Mouse (Mus musculus): ENCODE measurements around the gene Ldlrad3. TPM values are rescaled to one million over a fixed set of nuclear protein-coding genes. Genes with fewer than 3 reads are reported as not detected.

Gene Ldlrad3
- polyA plus RNA-seq (2016; fragmentation: Nextera tagmentation; extraction: Ambion mirVana) = 60.3 and 64.1 TPM in 2 replicates

DNA sequence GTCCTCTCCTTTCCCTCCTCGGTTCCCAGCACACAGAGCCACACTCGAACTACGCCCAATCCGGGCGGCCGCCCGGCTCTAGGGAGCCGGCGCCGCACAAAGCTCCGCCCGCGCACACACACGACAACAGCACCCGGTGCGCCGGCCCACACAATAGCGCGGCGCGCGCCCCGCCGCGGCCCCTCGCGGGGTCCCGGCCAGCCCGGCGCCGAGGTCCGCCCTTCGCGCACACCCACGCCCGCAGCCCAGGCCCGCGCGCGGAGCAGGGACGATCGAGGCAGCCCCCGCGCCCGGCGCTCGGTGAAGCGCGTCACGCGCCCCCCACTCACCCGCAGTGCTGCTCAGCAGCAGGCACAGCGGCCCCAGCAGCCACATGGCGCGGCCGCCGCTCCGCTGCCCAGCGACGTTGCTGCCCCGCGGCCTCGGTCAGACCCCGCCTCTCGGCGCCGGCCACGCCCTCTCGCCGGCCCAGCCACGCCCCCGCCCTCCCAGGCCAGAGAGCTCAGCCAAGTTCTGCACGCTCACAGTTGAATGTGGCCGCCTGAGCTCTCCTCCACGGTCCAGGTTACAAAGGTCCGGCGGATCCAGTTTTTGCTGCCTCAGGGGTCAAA is at the start of gene Ldlrad3:
TSS of gene Ldlrad3 (minus strand) at position 435 of the 611 bp plus-strand sequence.
- Histone ChIP-seq H3K27ac (peak within 1 kb of the TSS; percentile 97), H3K27me3 (ENCODE audit: low read depth, poor library complexity, severe bottlenecking) (no peaks in the 10 kb centered on the region), H3K4me3 (peak within 1 kb of the TSS; percentile 78), H3K9me3 (replicated peaks) (no peaks in the 10 kb centered on the region), H3K36me3 (no peaks in the 10 kb centered on the region), H3K4me1 (peaks cover 41% of the 10 kb centered on the region)
- WGBS = under 1% methylated on average over 76 of the region's 77 CpGs
- DNase-seq (ENCODE audit: low spot score) = peak; percentile 98

DNA sequence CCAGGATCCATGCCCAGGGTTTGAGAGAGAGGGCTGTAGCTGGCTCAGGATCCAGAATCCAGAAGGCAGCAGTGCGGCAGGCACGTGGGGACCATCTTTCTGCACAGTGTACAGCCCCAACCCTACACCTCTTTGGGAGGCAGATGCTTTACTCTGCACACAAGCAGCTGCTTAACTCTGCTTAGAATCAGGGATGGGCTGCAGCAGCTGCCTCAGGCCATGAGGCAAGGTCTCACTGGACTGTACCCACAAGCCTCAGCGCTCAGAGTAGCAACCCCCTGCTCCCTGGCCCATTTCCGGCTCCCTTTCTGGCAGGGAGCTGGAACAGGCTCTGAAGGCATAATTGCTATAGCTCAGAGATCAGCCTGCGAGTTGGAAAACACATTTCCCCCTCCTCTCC is 45.3 kb upstream of the Ldlrad3 start:
- peak; percentile 54 for DNase-seq (ENCODE audit: low spot score)
- Histone ChIP-seq H3K27me3 (ENCODE audit: low read depth, poor library complexity, severe bottlenecking) (no peaks in the 10 kb centered on the region), H3K36me3 (no peaks in the 10 kb centered on the region), H3K27ac (peak overlapping the region; percentile 82), H3K9me3 (replicated peaks) (no peaks in the 10 kb centered on the region), H3K4me3 (no peak overlapping the region; the same call in 1 of the 2 replicates), H3K4me1 (peaks cover 38% of the 10 kb centered on the region)
- WGBS = 61% methylated on average over 5 of the region's 5 CpGs

DNA sequence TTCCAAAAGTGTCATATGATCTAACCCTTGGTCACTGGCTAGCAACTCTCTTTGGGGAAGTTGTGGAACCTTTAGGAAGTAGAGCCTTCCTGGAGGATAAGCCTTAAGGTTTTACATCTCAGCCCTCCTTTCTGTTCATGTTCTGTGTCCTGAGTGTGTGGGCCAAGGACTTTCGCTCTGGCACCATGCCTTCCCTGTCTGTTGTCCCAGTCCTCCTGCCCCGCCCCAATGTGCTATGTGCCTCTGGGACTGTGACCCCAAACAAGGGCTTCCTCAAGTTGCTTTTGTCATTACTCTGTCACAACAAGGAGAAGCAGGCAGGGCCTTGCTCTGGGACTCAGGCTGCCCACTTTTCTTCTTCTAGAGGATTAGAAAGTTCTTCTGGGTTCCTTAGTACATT is 42.9 kb upstream of the Ldlrad3 start:
- WGBS = 87% methylated on average over 2 of the region's 2 CpGs
- no peaks in the 10 kb centered on the region for H3K36me3 ChIP-seq
- no peaks in the 10 kb centered on the region for H3K9me3 ChIP-seq (replicated peaks)
- DNase-seq (ENCODE audit: low spot score) = no peak
- H3K4me3 ChIP-seq = no peak overlapping the region
- peaks cover 38% of the 10 kb centered on the region for H3K4me1 ChIP-seq
- no peaks in the 10 kb centered on the region for H3K27me3 ChIP-seq (ENCODE audit: low read depth, poor library complexity, severe bottlenecking)
- no peak overlapping the region for H3K27ac ChIP-seq

DNA sequence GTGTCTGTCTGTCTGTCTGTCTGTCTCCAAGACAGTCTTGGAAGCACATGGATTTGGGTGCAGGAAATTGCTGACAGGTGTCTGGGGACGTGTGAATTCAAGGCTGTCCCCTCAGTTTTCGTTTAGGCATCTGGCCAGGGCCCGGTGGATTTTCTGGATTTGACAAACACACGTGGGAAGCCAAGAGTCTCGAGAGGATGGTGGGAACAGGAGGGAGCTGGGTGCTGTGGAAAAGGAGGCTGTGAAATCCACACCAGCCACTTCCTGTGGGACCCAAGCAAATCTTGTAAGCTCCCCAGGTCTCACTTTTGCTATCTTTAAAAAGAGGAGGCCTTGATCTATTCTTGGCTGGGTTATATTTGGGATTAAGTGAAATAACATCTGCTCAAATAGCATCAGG is 42.1 kb upstream of the Ldlrad3 start:
- Histone ChIP-seq H3K4me3 (no peak overlapping the region), H3K27ac (0 out of 2 replicates have a peak overlapping the region, but pooled peaks have one; percentile 25)
- 82% methylated on average over 5 of the region's 5 CpGs for WGBS

DNA sequence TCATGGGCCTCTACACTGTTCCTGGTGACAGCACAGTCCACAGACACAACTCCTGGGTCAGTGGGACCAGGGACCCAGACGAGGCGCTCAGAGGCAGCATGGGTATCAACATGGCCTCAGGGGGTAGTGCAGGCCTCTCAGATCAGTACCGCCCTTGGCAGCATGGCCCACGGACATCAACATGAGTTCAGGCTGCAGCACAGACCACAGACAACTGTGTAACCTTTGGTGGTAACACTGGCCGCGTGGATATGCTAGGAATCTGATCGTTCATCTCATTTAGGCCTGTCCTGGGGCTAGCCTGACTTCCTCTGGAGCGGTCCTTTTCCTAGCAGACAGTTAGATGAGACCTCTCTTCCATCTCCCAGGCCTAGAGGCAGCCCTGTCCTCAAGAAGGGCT is 41.7 kb upstream of the Ldlrad3 start:
- whole genome bisulfite sequencing = 88% methylated on average over 8 of the region's 8 CpGs
- Histone ChIP-seq H3K27ac (peak overlapping the region; percentile 25; the same call in 1 of the 2 replicates), H3K27me3 (ENCODE audit: low read depth, poor library complexity, severe bottlenecking) (no peaks in the 10 kb centered on the region), H3K4me1 (peaks cover 34% of the 10 kb centered on the region), H3K9me3 (replicated peaks) (no peaks in the 10 kb centered on the region), H3K36me3 (no peaks in the 10 kb centered on the region), H3K4me3 (no peak overlapping the region)
- no peak for DNase-seq (ENCODE audit: low spot score)

More for the DNA sequence above, 42.1 kb upstream of the Ldlrad3 start:
- no peaks in the 10 kb centered on the region for H3K27me3 ChIP-seq (ENCODE audit: low read depth, poor library complexity, severe bottlenecking)
- peaks cover 37% of the 10 kb centered on the region for H3K4me1 ChIP-seq
- H3K9me3 ChIP-seq (replicated peaks) = no peaks in the 10 kb centered on the region
- no peak for DNase-seq (ENCODE audit: low spot score)
- no peaks in the 10 kb centered on the region for H3K36me3 ChIP-seq

DNA sequence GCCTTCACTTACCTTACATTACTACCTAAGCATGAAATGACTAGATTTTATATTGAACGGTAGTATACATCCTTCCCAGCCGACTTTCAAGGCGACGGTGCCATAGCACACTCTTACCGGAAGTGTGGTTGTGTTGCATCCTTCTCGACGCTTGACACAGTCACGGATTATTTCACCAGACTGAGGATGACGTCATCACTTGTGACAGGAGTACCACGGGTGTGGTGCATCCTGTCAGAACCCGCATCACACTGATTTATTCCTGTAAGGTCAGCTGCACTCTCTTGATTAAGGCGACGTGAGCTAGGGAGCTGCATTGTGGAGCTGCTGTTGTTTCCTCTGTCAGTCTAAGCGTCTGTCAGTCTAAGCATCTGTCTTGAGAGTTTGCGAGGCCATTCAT is 40.1 kb upstream of the Ldlrad3 start:
- WGBS = 78% methylated on average over 15 of the region's 15 CpGs
- H3K27me3 ChIP-seq (ENCODE audit: low read depth, poor library complexity, severe bottlenecking) = no peaks in the 10 kb centered on the region
- H3K9me3 ChIP-seq (replicated peaks) = no peaks in the 10 kb centered on the region
- no peak overlapping the region for H3K4me3 ChIP-seq
- H3K4me1 ChIP-seq = peaks cover 21% of the 10 kb centered on the region
- no peak for DNase-seq (ENCODE audit: low spot score)
- H3K27ac ChIP-seq = no peak overlapping the region
- no peaks in the 10 kb centered on the region for H3K36me3 ChIP-seq

DNA sequence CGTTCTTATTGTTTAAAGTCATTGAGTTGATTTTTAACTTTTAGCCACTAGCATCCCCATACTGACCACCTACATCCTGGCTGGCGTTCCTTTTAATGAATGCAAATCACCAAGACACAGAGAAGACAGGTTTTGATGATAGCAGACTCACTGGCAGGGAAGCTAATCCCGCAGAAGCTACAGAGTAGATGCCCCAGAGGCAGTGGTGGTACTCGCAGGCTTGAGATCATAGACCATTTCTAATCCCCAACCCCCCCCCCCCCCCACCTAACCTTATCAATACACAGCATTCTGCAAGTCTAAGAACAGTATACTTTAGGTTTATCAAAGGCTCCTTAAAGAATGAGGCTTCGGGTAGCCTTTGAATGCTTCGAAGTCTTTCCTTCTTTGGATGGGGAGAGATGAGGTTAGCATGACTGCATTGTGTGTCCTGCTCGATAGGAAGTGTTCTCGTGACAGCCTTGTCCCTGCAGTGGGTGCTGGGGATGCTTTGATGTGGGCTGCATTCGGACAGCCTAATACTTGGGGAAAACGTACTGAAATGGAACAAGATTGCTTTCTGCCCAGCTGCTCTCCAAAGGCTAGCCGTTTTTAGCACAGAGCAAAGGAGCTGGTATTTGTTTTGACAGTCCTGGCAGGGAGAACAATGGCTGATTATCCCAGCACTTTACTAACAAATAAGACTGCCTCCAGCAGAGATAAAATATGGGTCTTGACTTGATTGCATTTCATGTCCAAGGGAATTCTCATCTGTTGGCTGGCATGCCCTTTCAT is 37.4 kb upstream of the Ldlrad3 start:
- WGBS = 38% methylated on average over 11 of the region's 11 CpGs
- Histone ChIP-seq H3K4me1 (peaks cover 10% of the 10 kb centered on the region), H3K27me3 (ENCODE audit: low read depth, poor library complexity, severe bottlenecking) (no peaks in the 10 kb centered on the region), H3K36me3 (no peaks in the 10 kb centered on the region), H3K9me3 (replicated peaks) (no peaks in the 10 kb centered on the region), H3K4me3 (no peak overlapping the region), H3K27ac (no peak overlapping the region)
- no peak for DNase-seq (ENCODE audit: low spot score)

DNA sequence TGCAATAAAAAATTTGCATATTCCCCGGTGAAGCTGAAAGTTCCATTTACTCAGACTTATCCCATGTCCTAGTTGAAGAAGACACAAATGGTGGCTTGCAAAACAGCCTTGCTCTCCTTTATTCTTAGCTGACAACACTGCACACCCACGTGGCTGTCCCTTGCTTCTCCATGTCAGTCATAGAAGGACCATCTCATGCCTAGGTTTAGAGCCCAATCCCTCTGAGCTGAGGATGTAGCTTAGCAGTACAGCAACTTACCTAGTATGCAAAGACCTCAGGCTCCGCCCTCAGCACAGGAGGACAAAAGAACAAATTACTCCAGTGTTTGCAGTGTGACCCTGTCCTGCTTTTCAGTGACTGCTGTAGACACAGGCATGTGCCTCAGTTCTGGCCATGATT is 36.6 kb upstream of the Ldlrad3 start:
- Histone ChIP-seq H3K4me1 (peaks cover 7% of the 10 kb centered on the region), H3K27me3 (ENCODE audit: low read depth, poor library complexity, severe bottlenecking) (no peaks in the 10 kb centered on the region), H3K27ac (no peak overlapping the region), H3K9me3 (replicated peaks) (no peaks in the 10 kb centered on the region), H3K36me3 (no peaks in the 10 kb centered on the region), H3K4me3 (no peak overlapping the region)
- DNase-seq (ENCODE audit: low spot score) = no peak
- WGBS = 74% methylated on average over 3 of the region's 3 CpGs

DNA sequence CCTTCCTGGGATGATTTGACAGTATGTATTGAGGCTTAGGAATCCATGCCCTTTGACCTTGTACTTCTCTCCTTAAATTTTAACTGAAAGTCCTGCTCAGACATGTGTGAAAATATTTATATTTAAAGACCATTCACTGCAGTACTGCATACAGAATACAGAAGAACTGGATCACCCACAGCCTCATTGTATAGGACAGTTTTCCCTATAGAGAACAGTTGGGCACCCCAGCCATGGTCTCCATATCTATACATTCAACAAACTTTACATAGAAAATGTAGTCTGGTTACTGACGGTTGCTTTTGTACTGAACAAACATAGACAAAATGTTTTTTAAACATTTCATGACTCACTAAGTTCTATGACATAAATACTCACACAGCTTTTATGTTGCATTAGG is 30.6 kb upstream of the Ldlrad3 start:
- Histone ChIP-seq H3K27ac (no peak overlapping the region), H3K36me3 (no peaks in the 10 kb centered on the region), H3K4me3 (no peak overlapping the region), H3K4me1 (peaks cover 8% of the 10 kb centered on the region), H3K9me3 (replicated peaks) (no peaks in the 10 kb centered on the region), H3K27me3 (ENCODE audit: low read depth, poor library complexity, severe bottlenecking) (no peaks in the 10 kb centered on the region)
- DNase-seq (ENCODE audit: low spot score) = no peak
- 97% methylated on average over 1 of the region's 1 CpGs for WGBS

DNA sequence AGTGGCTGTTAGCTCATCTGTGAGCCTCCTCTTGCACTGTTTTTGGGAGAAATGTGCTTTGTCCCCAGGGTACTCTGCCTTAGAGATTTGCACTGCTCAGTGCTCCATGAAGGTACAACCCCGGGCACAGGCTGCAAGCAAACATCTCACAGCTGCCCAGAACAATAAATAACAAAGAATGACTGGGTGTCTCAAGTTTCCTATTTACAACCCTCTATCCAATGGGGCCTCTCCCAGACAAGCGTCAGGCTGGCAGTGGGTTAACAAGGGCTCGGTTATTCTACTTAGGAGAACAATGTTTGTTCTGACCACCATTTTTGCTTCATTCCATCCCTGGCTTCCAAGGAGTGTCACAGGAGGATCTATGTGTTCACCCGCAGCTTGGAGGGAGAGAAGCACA is 25.9 kb upstream of the Ldlrad3 start:
- Histone ChIP-seq H3K27ac (peak overlapping the region; percentile 66), H3K27me3 (ENCODE audit: low read depth, poor library complexity, severe bottlenecking) (peaks cover 5% of the 10 kb centered on the region; the same call in 1 of the 2 replicates), H3K4me1 (peaks cover 11% of the 10 kb centered on the region), H3K9me3 (replicated peaks) (no peaks in the 10 kb centered on the region), H3K36me3 (no peaks in the 10 kb centered on the region), H3K4me3 (no peak overlapping the region)
- WGBS = 21% methylated on average over 4 of the region's 4 CpGs
- DNase-seq (ENCODE audit: low spot score) = no peak

DNA sequence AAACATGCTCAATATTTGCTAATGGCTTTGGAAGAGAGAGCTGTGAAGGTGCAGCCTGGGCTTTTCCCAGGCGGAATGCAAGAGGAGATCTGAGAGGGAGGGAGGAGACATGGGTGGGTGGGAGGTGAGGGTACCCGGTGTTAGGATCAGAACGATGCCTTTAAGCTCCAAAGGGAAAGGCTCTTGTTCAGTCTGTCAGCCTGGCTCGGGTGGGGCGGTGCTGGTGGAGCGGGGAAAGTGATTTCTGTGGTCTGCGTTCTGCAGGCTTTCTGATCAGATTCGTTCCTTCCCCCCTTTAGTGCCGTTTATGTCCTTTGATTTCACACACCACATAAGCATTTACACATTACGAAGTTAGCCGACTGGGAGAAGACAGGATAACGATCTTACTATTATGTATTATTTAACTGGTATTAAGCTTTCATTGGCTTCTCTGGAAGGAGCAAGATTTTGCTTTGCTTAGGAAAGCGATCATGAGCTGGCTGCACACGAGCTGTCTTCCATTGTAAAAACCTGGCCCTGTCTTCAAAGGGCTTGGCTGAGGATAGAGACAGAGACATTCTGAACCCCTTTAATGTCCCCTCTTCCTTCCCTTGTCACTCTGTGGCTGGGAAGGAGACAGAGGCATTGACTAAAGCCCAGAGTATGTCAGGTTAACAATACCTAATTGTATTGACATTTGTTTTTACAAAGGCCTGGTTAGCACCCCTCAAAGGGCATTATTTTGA is 19.7 kb upstream of the Ldlrad3 start:
- Histone ChIP-seq H3K4me3 (peak overlapping the region; percentile 17; the same call in 1 of the 2 replicates), H3K4me1 (peaks cover 22% of the 10 kb centered on the region), H3K9me3 (replicated peaks) (no peaks in the 10 kb centered on the region), H3K27me3 (ENCODE audit: low read depth, poor library complexity, severe bottlenecking) (peaks cover 26% of the 10 kb centered on the region; the same call in 1 of the 2 replicates), H3K27ac (no peak overlapping the region), H3K36me3 (no peaks in the 10 kb centered on the region)
- no peak for DNase-seq (ENCODE audit: low spot score)
- WGBS = 13% methylated on average over 14 of the region's 14 CpGs

DNA sequence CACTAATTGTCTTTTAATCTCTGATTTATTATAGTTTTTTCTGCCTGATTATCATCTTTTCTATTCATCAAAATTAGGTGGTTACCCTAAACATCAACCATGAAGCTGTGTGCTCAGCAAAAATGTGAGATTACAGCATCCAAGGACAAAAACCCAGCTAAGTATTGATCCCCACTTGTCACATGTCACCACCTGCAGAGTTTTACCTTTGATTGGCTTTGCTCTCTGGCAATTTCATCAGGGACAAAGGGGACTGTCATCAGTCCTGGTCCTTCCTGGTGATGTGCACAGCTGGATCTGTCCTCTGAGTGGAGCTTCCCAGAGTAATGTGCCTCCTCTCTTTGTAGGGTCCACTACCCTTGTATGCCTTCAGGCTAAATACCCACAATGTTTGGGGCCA is 17.3 kb upstream of the Ldlrad3 start:
- Histone ChIP-seq H3K36me3 (no peaks in the 10 kb centered on the region), H3K9me3 (replicated peaks) (no peaks in the 10 kb centered on the region), H3K4me3 (no peak overlapping the region), H3K4me1 (peaks cover 22% of the 10 kb centered on the region), H3K27ac (no peak overlapping the region), H3K27me3 (ENCODE audit: low read depth, poor library complexity, severe bottlenecking) (peaks cover 32% of the 10 kb centered on the region)
- DNase-seq (ENCODE audit: low spot score) = no peak
